Mouse (Mus musculus): ENCODE measurements around the gene Rbm48.
A peak's percentile ranks its signal among the peaks of the same experiment; 100 is the strongest.

Rbm48 gene

DNA sequence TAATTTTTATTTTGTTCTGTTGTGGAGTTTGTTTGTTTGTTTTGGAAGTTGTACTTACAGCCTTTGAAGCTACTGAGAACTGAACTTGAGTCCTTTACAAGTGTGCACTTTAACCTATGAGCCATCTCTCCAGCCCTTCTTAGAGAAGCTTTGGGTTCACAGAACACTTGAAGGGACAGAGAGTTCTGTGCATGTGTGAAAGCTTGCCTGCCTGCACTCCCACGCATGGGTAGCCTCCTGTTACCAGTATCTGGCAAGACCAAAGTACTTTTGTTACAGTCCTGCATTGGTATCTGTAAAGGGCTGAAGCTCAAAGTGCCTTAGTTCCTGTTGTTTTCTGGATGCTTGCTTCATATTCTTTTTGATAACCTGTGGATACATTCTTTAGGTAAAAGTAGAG lies 50.2 kb downstream of the Rbm48 start:
- no peak for DNase-seq (ENCODE audit: low spot score)

- no peak for DNase-seq (ENCODE audit: low spot score)
These were observed 52.0 kb downstream of the Rbm48 start for GRCm38 (mm10) chr5:3544480-3544769.

DNA sequence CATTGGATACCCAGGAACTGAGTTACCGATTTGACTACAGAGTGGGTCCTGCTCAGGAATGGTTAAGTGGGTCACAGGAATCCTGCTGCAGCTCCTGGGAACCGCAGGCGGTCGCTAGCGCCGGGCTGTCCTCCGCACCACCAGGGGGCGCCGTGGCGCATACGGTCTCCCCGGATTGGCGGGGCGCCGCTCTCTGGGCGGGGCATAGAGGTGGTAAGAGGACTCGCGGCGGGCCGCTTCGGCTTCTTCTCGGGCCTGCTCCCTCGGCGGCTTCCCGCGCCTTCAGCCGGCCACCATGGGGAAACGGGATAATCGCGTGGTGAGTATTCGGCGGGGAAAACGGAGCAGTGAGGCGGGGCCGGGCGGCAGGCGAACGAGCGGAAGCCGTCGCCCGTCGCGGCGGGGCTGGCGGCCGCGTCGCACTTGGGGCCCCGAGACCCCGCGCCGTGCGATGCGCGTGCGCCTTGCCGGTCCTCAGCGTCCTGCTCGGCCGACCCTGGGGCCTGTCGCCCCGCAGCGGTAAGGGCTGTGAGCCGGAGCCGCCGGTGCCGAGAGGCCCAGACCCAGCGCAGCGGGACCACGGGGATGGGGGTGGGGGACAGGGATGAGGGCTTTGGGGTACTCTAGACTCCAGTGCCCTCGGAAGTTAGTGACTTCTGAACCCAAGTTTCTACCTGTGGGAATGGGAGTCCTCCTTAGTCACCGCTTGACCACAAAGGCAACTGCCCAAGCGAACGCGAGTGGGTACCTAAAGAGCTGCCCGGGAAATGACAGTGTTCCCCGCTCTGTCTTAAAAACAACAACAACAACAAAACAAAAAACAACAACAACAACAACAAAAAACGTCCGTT lies 52.5 kb downstream of the Rbm48 start, which contains the start of gene Fam133b:
Gene Fam133b (plus strand): TSS at position 205 of the 851 bp plus-strand sequence.
- peak; percentile 95 for DNase-seq (ENCODE audit: low spot score)

- no peak for DNase-seq (ENCODE audit: low spot score)
These were observed 54.5 kb downstream of the Rbm48 start for GRCm38 (mm10) chr5:3541871-3542270.

GRCm38 (mm10) chr5:3538505-3539472 lies 57.6 kb downstream of the Rbm48 start:
- DNase-seq (ENCODE audit: low spot score), result no peak

DNA sequence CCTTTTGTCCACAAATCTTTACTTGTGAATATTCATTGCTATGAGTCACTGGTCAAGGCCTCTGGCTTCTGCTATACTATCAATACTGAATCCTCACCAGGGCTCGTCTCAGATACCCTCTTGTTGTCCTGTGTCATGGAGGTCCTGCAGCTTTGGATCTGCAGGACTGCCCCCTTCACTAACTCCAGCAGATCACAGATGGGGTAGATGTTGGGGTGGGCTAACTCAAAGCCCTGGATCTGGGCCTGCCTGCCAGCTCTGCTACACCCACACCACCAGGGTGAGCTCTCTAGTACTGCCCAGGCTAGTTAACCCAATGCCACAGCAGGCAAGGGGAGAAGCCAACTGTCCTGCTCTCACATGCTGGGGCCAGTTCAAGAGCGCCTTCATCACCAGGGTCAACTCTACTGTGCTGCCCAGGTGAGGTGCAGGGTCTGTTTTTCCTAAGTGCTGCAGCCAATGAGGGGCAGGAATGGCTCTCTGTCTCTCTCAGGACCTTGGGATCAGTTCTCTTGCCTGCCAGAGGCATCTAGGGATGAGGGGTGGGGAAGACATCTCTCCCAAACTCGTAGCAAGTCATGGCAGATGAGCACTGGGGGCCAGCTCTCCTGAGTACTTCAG lies 59.7 kb downstream of the Rbm48 start:
- DNase-seq (ENCODE audit: low spot score), result no peak

Data from spleen, adult 12 weeks (tissue).